Mouse (Mus musculus) ES-Bruce4 (cell line): ENCODE results near the gene Ago1. TPM values are rescaled to one million over a fixed set of nuclear protein-coding genes. Genes with fewer than 3 reads are reported as not detected.

Experiments used
- H3K27ac ChIP-seq: 2 replicates; pipeline ENCODE4 v1.5.1; 2012; ENCODE audit warnings: low read length, inconsistent platforms; ENCODE audit not compliant: insufficient read depth
- H3K27me3 ChIP-seq: 2 replicates; pipeline ENCODE4 v1.6.1; 2012; ENCODE audit warnings: mild to moderate bottlenecking, low read length, inconsistent platforms; ENCODE audit not compliant: control insufficient read depth, poor library complexity, insufficient read depth, severe bottlenecking
- H3K36me3 ChIP-seq: 2 replicates; pipeline ENCODE4 v1.6.1; 2012; ENCODE audit warnings: inconsistent platforms, mild to moderate bottlenecking, low read length, moderate library complexity; ENCODE audit not compliant: control insufficient read depth, poor library complexity, insufficient read depth, severe bottlenecking
- H3K4me1 ChIP-seq: one replicate; pipeline ENCODE4 v1.8.1; 2011; ENCODE audit warnings: low read length; ENCODE audit not compliant: control insufficient read depth, insufficient read depth
- H3K4me3 ChIP-seq: 2 replicates; pipeline ENCODE4 v1.5.1; 2011; ENCODE audit warnings: low read depth, mild to moderate bottlenecking, low read length
- H3K9ac ChIP-seq: 2 replicates; pipeline ENCODE4 v1.6.1; 2012; ENCODE audit warnings: low read depth, mild to moderate bottlenecking, inconsistent platforms; ENCODE audit not compliant: poor library complexity, severe bottlenecking
- H3K9me3 ChIP-seq: replicated peaks from 2 replicates; pipeline ENCODE4 v1.6.1; 2012; ENCODE audit warnings: mild to moderate bottlenecking, low read length, inconsistent platforms; ENCODE audit not compliant: control insufficient read depth, poor library complexity, insufficient read depth, severe bottlenecking
- CTCF ChIP-seq: IDR thresholded peaks from one replicate; pipeline ENCODE4 v1.8.1; 2011; ENCODE audit warnings: low read depth, low read length
- EP300 ChIP-seq: IDR thresholded peaks from 2 replicates; pipeline ENCODE4 v1.6.1; 2011; ENCODE audit warnings: low read depth, low read length; ENCODE audit not compliant: insufficient read depth
- POLR2A ChIP-seq: IDR thresholded peaks from one replicate; pipeline ENCODE4 v1.8.1; 2011; ENCODE audit warnings: low read length; ENCODE audit not compliant: insufficient read depth
- polyA plus RNA-seq: library from polyadenylated mRNA; stranded (reverse); fragments of >200 nt; gene quantifications from 2 replicates; pipeline ENCODE4 v1.2.4, GENCODE M21; 2011; ENCODE audit warnings: low read depth; ENCODE audit not compliant: missing spikeins, insufficient read depth, insufficient read length

The Ago1 gene
- polyA plus RNA-seq, 1 experiment, result 44.8 TPM

- Histone ChIP-seq H3K27me3 (no peaks in the 10 kb centered on the region), H3K4me3 (no peak overlapping the region), H3K36me3 (no peaks in the 10 kb centered on the region)
These were observed 44.5 kb downstream of the Ago1 start for GRCm38 (mm10) chr4:126423866-126424265.

GRCm38 (mm10) chr4:126415707-126416106 is 52.7 kb downstream of the Ago1 start:
- TF ChIP-seq CTCF (no peak), POLR2A (no peak), EP300 (no peak)
- H3K4me3 ChIP-seq, result no peak overlapping the region
- H3K9ac ChIP-seq, result no peak overlapping the region
- no peaks in the 10 kb centered on the region for H3K4me1 ChIP-seq
- H3K9me3 ChIP-seq, result no peaks in the 10 kb centered on the region
- H3K36me3 ChIP-seq, result no peaks in the 10 kb centered on the region
- no peaks in the 10 kb centered on the region for H3K27me3 ChIP-seq
- H3K27ac ChIP-seq, result no peak overlapping the region

More at GRCm38 (mm10) chr4:126423866-126424265, 44.5 kb downstream of the Ago1 start:
- H3K9me3 ChIP-seq, result no peaks in the 10 kb centered on the region
- H3K4me1 ChIP-seq, result no peaks in the 10 kb centered on the region
- no peak overlapping the region for H3K9ac ChIP-seq
- H3K27ac ChIP-seq, result no peak overlapping the region
- TF ChIP-seq POLR2A (no peak), CTCF (no peak), EP300 (no peak)

- no peaks in the 10 kb centered on the region for H3K27me3 ChIP-seq
- no peak overlapping the region for H3K27ac ChIP-seq
- H3K9ac ChIP-seq, result no peak overlapping the region
- H3K36me3 ChIP-seq, result no peaks in the 10 kb centered on the region
- no peaks in the 10 kb centered on the region for H3K4me1 ChIP-seq
- no peak for TF ChIP-seq CTCF
- TF ChIP-seq POLR2A, result no peak
- TF ChIP-seq EP300, result no peak
- no peak overlapping the region for H3K4me3 ChIP-seq
- no peaks in the 10 kb centered on the region for H3K9me3 ChIP-seq
These were observed 55.9 kb downstream of the Ago1 start for GRCm38 (mm10) chr4:126412526-126412925.

Other genes with a start within 250 kb of the Ago1 start
- 29.0 and 31.9 TPM in 2 replicates for gene Map7d1, start 212.2 kb downstream of the Ago1 start, polyA plus RNA-seq
- gene Trappc3, start 206.3 kb downstream of the Ago1 start, polyA plus RNA-seq, result 62.8 TPM in 2 replicates
- 1.0 and 1.2 TPM in 2 replicates for gene Col8a2, start 181.8 kb downstream of the Ago1 start, polyA plus RNA-seq
- gene Adprhl2, start 146.9 kb downstream of the Ago1 start, polyA plus RNA-seq, result 31.4 and 35.7 TPM in 2 replicates
- gene Tekt2, start 142.9 kb downstream of the Ago1 start, polyA plus RNA-seq, result 4.8 and 5.9 TPM in 2 replicates
- gene Ago3, start 39.0 kb downstream of the Ago1 start, polyA plus RNA-seq, result 15.2 and 20.7 TPM in 2 replicates
- gene Ago4, start 64.9 kb upstream of the Ago1 start, polyA plus RNA-seq, result 1.1 and 3.1 TPM in 2 replicates
- 39.8 and 41.8 TPM in 2 replicates for gene Clspn, start 88.4 kb upstream of the Ago1 start, polyA plus RNA-seq
- 2.3 and 2.6 TPM in 2 replicates for gene 5730409E04Rik, start 141.2 kb upstream of the Ago1 start, polyA plus RNA-seq
- gene Psmb2, start 209.0 kb upstream of the Ago1 start, polyA plus RNA-seq, result 339 and 375 TPM in 2 replicates